Mouse (Mus musculus): ENCODE data around the gene Cdh23. TPM values are rescaled to one million over a fixed set of nuclear protein-coding genes. Genes with fewer than 3 reads are reported as not detected.

Cdh23 gene
- total RNA-seq, 2 experiments from 2014 or later = 2.9 to 4.5 TPM

DNA sequence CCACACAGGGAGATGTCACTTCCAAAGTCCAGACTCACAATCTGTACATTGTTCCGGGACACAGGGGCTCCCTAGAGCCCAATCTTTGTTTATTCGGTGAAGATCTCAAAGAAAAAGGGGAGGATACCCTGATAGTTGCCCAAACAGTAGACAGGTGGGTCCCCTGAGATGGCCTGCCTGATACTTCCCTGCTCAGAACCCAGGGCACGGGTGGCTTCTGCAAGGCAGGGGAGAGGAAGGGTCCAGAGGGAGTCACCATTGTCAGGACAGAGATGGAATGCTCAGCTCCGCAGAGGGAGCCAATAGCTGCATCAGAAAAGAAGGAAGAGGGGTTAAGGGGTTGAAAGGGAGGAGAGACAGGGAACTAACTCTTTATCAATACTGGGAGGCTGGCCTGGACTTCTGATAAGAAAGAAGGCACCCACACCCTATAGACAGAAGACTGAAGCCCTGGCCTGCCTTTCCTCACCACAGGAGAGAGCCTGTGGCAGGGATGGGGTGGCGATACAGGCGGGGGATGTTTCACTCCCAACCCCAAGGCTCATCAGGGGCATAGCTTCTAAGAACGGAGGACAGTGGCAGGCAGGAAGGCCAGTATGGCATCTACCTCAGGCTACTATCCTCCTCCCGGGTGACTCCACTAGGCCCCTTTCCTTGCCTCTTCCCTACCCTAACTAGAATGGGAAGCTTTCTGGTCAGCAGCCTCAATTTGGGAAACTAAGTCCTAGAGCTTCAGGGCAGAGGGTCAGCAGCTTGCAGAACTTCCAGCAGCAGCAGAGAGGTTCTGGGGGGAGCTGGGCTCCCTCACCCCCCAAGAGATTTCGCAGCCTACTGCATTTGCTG is 348.3 kb downstream of the Cdh23 start:
- DNase-seq (ENCODE audit: low spot score in 2 of 2) = no peak

DNA sequence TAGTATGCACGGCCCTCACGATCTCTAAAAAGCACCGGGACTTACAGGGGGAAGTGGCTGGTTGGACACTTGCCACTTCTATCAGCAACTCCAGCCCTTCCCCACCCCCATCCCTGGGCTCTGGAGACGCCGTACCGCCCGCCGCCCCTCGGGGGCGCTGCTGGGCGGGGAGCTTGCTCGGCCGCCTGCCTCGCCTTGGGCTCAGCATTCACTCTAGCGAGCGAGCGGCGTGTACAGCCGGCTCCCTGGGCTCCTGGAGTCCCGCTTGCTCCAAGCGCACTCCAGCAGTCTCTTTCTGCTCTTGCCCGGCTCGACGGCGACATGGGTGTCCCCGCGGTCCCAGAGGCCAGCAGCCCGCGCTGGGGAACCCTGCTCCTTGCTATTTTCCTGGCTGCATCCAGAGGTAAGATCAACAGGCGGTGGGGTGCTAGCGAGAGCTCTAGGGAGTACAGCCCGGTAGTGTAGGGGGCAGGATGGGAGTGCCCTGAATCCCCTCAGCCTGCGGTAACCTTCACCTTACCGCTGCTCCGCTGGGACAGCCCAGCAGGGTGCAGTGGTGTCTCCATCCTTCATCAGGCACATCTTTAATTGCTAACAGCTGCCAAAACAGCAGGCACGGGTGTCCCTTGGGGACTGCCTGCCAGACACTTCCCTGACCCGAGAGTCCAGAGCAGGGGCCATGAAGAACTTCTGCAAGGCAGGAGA is 349.4 kb downstream of the Cdh23 start, which contains the start of gene Vsir:
Gene Vsir (plus strand): TSS at position 151 of the 705 bp plus-strand sequence.
- peak; percentile 80 to 84 for DNase-seq (ENCODE audit: low spot score in 2 of 2)

DNA sequence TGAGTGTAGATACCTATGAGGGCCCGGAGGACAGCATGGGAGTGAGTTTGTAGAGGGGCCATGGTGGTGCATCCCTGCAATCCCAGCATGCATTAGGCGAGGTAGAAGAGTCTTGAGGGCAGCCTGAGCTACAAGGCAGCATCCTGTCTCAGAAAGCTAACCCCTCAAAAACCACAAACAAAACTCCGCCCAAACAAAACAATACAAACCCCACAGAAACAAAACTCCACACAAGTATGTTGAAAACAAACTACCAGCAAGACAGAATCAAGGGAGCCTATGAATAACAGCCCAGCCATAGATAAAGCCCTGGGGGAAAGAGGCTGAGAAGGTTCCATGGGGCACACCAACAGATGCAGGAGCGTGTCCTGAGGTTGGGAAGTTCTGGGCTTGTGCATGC is 350.2 kb downstream of the Cdh23 start:
- no peak for DNase-seq (ENCODE audit: low spot score in 2 of 2)

DNA sequence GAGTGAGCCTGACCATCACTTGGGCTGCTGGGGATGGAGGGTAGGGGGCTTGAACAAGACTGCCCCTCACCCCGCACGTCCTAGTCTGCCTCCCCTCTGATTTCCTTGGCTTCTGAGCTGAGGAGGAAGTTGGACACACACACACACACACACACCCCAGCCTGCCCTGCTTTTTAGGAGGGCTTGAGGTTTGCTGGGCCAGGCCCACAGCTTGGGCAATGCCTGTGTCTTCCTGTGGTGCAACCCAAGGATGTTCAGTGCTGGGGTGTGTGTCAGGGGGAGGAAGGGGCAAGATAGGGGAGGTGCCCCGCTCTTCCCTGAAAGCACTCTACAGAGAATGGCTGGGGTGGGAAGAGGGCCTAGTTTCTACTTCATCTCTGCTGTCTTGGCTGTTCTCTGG is 352.2 kb downstream of the Cdh23 start:
- DNase-seq (ENCODE audit: low spot score in 2 of 2) = no peak

DNA sequence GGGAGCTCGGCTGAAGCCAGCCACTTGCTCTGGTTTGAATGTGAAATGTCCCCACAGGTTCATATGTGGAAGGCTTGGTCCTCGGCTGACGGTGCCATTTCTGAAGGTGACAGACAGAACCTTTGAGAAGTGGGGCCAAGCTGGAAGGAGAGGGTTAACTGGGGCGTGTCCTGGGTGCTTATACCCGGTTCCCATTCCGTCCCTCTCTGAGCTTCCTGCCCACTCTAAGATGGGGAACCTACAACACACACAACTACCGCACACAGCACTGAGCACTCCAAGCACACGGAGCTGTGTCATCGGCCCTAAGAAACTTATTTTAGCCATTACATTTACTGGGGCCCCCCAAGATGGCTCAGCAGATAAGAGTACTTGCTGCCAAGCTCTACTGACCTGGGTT is 354.8 kb downstream of the Cdh23 start:
- DNase-seq (ENCODE audit: low spot score in 2 of 2) = no peak

DNA sequence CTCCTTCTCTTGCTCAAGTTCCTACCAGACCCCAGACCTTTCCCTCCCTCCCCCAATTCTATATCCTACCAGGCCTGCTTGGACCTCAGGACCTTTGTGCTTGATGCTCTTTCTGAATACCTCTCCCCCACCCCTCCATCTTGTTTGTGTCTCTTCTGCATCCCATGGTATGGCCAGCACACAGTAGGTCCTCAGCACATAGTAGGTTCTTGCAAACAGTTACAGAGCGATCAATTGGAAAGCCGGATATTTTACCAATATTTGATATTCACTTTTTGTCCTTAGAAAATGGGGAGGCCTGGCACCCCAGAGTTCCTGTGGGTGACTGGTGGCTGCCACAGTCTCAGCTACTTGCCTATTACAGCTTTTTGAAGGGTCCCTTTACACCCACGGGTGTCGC is 361.3 kb downstream of the Cdh23 start:
- DNase-seq (ENCODE audit: low spot score in 2 of 2) = no peak

DNA sequence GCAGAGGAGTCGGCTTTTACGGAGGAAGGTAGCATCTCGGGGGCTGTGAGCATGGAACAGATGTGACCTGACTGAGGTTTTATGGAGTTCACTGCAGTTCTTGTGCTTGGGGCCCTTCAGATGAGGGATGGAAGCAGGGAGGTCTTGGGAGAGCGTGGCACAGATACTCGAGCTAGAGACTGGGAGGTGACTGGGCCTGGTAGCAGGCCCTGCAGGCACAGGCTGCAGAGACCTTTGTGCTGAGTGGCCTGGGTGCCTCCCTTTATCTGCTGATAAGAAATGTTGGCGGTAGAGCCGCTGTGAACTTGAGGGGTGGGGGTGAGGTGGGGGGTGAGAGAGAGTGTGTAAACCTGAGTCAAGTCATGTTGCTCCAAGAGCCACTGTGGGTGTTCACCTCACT is 361.7 kb downstream of the Cdh23 start:
- no peak for DNase-seq (ENCODE audit: low spot score in 2 of 2)

DNA sequence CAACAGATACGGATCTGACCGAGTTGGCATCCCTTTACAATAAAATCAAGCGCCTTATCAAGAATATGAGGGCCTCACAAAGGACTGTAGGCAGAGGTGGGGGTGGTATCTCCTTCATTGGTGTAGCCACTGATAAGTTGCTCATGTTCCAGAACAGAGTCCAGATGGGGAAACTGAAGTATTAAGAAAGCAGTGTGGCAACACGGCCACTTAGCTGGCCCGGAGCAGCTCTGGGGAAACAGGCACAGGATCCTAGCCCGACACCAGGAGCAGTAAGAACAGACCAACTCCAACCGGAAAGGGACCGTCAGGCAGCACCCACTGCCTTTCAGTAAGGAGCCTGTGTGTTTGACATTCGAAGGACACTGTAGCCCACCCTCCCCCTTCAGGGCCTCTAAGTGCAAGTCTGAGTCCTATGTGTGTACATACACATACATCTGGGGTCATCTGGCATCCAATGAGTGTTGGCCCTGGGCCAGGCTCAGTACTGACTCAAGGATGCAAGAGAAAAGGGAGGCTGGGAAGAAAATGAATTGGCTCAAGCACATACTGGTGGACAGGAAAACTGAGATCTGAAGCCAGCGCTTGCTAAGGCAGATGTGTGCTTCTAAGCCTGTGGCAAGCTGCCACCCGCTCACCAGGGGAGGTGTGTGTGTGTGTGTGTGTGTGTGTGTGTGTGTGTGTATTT is 367.2 kb downstream of the Cdh23 start:
- DNase-seq (ENCODE audit: low spot score in 2 of 2) = peak in 1 of 2 experiments; percentile 25

DNA sequence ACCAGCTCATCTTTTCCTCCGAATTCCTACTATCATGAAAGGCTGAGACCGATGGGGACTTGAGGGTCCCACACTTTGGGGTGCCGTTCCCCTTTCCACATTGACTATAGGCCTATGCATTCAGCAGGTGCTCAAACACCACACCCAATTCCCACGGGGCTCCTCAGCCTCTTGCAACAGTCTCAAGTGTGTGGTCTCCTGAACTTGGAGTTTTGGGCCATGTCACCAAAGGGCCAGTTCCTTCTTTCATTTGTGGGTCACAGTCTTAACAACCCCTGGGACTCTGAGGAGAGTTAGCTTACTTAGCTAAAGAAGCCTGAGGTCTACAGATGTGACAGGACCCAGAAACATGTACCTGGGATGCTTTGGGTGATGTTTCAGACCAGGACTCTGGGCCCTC is 380.1 kb downstream of the Cdh23 start:
- no peak for DNase-seq (ENCODE audit: low spot score in 2 of 2)

DNA sequence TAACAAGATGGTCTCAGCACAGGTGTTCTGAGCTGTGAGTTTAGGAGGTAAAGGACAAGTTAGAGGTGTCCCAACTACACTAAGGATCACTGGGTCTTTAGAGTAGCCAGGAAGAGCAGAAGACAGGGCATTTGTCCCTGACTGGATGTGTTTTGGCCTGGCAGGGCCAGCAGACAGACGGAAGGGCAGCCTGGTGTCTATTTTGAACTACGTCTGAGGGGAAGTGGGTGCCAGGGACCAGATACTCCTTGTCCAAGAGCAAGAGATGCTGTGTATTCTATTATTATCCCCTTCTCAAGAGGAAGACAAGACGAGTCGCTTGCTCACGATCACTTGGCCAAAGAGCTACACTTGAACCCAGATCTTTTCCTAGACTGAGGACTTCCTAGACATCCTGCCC is 382.7 kb downstream of the Cdh23 start:
- no peak for DNase-seq (ENCODE audit: low spot score in 2 of 2)

DNA sequence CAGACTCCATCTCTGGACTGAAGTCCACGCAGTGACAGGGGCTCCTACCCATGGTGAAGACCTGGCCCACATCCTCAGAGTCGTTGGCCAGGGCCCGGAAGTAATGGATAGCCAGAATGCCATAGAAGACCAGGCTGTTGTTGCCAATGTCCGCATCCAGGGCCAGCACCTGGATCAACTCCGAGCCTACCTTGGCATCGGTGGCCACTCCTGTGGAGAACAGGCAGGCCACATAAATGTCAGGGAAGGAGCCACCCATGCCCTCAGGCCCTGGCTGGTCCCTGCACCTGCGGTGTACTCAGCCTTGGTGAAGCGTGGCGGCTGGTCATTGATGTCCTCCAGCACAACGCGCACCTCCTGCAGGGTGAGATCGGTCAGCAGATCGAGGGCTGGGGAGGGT is 385.7 kb downstream of the Cdh23 start:
- DNase-seq (ENCODE audit: low spot score in 2 of 2) = no peak

DNA sequence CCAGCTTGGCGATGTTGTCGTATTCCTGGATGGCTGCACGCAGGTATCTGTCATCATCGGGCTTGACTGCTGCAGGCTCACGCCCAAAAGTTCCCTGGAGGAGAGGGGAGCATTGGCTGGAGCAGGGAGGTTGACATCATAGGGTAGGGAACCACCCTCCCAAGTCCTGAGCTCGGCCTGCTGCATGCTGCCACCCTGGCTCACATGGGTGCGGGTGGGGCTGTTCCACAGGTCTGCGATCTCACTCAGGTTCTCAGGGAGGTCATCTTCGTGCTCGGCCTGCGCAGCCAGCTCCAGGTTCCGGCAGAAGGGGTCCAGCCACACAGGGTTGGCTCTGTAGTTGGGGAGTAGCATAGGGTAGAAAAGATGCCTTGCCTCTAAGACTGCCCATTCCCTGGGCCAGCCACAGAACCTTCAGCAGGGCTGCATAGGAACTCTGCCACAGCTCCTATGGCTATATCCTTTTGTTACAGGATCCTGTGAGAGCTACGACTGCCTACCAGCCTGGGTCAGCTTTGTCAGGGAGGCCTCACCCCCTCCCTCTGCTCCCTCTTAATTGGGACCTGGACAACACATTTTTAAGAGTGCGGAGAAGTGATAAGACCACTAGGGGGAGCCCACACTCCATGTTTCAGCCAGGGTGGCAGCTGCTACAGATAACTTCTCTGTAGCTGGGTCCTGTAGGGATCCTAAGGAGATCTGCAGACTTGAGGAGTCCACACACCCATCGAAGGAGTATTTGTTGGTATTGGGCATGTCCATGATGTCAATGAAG is 391.2 kb downstream of the Cdh23 start:
- DNase-seq (ENCODE audit: low spot score in 2 of 2) = peak; percentile 75 to 85

DNA sequence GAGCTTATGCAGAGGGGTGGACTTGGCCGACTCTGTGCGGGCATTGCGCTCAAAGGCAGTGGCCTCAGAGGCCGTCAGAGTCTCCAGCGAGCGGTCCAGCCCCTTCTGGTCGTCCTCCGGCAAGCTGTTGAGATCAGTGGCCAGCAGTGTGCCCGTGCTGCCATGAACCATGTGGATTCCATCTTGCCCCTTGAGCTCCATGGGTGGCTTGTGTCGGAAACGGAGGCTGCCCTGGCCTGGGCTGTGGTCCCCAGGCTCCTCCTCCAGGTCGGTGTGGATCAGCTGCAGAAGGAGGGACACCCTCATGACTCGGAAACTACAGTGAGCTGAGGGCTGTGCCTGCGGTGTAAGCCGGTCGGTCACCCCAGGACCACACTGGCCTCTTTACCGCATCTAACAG is 392.9 kb downstream of the Cdh23 start:
- DNase-seq (ENCODE audit: low spot score in 2 of 2) = peak in 1 of 2 experiments; percentile 19

DNA sequence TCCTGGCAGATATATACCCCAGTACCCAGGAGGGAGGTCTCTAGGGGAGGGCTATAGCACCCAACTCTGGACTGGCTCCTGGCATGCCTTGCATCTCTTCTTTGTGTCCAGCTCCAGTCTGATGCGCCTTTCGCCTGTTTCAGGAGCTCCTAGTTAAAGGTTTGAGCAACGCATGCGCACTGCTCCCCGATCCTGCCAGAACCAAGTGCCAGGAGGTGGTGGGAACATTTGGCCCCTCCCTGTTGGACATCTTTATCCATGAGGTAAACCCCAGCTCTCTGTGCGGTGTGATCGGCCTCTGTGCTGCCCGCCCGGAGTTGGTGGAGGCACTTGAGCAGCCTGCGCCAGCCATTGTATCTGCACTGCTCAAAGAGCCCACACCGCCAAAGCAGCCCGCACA is 396.7 kb downstream of the Cdh23 start:
- DNase-seq (ENCODE audit: low spot score in 2 of 2) = peak in 1 of 2 experiments; percentile 25

DNA sequence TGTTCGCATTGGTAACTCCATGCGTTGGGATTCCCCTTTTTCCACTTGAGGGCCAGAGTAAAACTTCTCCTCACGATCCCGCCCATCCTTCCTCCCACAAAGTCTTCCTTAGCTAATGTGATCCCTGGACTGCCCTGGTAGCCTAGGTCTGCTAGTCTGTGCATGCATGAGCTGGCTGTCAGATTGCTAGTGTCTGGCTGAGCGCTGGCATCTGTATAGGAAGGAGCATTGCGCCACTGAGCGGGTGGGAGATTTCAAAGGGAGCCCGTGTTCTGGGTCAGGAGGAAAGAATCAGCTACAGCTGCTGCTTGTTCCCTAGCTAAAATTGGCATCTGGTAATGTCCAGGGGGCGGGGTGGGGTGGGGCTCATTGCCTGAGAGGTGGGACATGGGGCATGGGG is 400.3 kb downstream of the Cdh23 start:
- DNase-seq (ENCODE audit: low spot score in 2 of 2) = peak in 1 of 2 experiments; percentile 19

DNA sequence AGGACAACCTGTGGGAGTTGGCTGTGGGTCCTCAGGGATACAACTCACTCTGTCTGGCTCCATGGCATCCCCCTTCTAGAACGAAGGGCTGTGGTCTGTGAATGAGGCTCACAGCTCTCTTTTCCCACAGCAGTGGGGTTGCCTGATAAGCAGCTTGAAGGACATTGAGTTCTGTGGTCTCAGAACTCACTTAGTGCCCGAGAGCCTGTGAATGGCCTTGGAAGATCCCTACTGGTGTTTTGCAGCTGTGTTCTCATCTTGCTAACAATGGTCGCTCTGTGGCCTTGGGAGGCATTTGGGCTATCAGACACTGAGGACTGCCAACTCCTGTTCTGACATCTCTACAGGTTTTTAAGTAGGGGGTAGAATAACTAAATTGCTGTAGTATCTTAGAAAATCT is 400.9 kb downstream of the Cdh23 start:
- no peak for DNase-seq (ENCODE audit: low spot score in 2 of 2)

DNA sequence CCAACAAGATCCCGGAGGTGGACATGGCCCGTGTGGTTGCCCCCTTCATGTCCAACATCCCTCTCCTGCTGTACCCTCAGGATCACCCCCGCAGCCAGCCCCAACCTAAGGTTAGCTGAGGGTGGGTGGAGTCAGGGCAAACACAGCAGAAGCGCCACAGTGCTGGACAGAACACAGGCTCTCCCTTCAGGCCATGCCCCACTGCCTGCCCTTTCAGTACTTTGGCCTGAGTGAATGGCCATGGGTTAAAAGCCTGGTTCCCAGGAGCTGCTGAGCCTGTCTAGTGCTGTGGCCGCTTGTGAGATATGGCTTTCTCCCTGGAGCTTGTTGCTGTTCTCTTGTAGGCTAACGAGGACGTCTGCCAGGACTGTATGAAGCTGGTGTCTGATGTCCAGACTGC is 401.7 kb downstream of the Cdh23 start:
- DNase-seq (ENCODE audit: low spot score in 2 of 2) = no peak

DNA sequence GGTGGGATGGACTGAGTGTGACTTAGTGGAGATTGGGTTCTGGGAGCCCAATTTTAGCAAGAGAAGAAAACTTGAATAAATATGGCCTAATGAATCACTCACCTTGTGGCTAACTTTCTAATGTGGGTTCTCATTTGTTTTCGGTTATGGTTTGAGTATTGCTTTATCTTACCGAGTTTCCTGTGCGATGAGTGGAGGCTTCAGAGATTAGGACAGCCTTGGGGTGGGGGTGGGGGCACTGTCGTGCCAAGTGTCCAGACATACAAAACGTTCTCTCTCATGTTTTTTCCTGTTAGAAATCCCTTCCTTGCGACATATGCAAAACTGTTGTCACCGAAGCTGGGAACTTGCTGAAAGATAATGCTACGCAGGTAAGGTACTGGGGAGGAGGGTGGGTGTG is 404.1 kb downstream of the Cdh23 start:
- DNase-seq (ENCODE audit: low spot score in 2 of 2) = no peak

DNA sequence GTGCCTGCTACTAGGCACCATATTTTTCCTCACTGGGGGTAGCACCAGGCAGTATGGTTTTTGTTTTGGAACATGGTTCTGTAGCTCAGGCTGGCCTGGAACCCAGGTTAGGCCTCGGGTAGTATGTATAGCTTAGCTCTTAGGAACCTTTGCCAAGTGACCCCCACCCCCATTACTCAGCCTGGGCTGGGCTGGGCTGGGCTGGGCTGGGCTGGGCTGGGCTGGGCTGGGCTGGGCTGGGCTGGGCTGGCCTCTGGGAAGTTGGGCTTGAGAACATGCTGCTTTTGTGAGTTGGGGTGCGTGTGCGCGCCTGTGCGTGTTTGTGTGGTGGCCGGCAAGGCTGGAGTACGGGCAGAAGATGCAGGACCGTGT is 405.6 kb downstream of the Cdh23 start:
- DNase-seq (ENCODE audit: low spot score in 2 of 2) = no peak

DNA sequence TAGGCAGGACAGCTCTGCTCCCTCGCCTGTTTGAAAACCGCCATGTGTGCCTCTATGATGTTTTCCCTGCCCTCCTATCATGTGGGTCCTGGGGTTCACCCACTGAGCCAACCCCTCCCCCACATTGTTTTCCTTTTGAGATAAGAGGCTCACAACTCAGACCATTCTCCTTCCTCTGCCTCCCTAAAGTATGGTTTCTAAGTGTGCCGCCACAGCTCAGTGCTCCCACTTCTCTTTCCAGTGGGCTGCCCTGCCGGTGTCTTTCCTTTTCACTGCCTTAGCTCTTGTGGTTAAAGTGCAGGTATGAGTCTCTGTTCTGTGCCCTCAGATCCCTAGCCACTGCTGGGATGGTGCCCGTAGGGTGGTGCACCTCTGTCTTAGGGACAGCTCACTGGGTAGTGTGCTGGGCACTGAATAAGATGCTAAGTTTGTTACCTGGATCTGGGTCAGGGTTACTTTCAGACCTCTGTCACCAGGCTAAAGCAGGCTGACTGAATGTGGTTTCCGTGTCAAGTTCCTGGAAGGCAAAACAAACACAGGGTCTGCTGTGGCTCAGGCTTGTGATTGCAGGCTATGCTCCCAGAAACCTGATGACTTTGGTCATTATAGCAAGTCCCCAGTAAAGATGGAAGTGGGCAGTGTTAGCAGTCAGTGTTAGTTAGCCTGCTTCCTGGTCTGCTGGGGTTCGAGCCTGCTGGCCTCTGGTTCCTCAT is 406.1 kb downstream of the Cdh23 start:
- peak in 1 of 2 experiments; percentile 4 for DNase-seq (ENCODE audit: low spot score in 2 of 2)

DNA sequence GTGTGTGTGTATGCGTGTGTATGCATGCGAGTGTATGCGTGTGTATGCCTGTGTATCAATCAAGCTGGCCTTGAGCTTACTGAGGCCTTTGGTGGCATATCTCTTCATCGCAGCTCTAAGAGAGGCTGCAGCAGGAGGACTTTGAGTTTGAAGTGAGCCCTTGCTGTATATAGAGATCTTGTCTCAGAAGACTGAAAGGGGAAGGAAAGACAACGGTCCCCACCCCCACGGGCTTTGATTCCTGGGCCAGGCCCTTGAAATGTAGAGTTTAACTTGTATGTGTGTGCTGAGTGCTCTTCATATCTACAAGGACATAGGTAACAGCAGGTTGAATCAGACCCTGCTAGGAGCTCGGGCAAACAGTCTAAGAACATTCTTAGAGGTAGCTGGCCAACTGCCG is 407.1 kb downstream of the Cdh23 start:
- DNase-seq (ENCODE audit: low spot score in 2 of 2) = peak in 1 of 2 experiments; percentile 31
